Mouse (Mus musculus): Measurements from ENCODE around the gene Loxl3. TPM values are rescaled to one million over a fixed set of nuclear protein-coding genes. Genes with fewer than 3 reads are reported as not detected.

Gene Loxl3
- polyA plus RNA-seq (2012; rRNA removed), result 6.7 and 8.5 TPM in 2 replicates

DNA sequence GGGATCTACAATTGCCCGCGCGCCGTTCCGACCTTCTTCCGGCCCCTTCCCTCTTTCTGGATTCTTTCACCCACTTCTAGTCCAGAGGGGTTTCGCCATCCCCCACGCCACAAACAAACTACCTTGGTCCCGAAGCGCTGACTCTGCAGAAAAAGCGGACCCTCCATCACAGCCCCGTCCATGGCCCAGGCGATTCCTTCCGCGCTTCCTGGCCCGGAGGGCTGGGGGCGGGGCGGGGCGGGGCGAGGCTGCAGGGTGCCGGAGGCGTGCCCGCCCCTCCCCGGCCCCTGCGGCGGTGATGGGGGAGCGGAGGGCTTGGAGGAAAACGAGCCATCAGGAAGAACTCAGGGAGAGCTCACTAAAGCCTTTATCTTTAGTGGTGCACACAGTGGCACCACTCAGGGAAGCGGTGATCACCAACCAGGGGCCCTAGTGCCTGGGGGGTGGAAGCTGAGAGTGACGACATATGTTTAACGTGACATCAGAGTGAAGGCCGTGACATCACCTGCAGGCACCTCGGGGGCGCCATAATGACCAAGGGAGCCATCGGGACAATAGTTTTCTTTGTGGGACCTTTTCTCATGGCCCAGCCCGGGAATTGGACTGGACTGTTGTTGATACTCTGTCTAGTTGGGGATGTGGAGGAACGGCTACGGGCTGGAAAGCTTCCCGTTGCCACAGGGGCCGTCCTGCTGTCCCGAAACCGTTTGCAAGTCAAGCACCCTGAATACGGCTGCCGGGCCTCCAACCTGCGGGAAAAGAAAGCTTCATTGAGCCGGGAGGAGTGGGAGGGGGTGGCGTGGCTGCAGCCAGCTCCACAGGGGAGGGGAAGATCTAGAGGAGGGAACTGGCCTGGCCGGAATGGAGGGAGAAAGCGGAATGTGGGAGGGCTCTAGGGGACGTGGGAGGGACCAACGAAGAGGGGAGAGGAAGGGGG is at the start of gene Loxl3, which contains the start of gene Dok1:
Loxl3 (plus strand) TSS at position 925 of the 937 bp plus-strand sequence.
Dok1 (minus strand) TSS at position 223 of the 937 bp plus-strand sequence.
- DNase-seq, result peak; percentile 78
- WGBS, result 0% methylated on average over 51 of the region's 51 CpGs
- H3K4me1 ChIP-seq (ENCODE audit: control insufficient read depth, insufficient read depth, low read length), result peaks cover 4% of the 10 kb centered on the region; the same call in 1 of the 2 replicates
- peak within 1 kb of the TSS; percentile 67 for H3K4me3 ChIP-seq (replicated peaks; ENCODE audit: extremely low read depth, low read depth, low read length)
- peak; percentile 72; the same call in 1 of the 2 replicates for TF ChIP-seq POLR2A (IDR thresholded peaks at IDR 0.05; ENCODE audit: borderline replicate concordance, extremely low read depth, low read depth, low read length)
- no peak for TF ChIP-seq CTCF (IDR thresholded peaks at IDR 0.05; ENCODE audit: insufficient read depth, low read length)

DNA sequence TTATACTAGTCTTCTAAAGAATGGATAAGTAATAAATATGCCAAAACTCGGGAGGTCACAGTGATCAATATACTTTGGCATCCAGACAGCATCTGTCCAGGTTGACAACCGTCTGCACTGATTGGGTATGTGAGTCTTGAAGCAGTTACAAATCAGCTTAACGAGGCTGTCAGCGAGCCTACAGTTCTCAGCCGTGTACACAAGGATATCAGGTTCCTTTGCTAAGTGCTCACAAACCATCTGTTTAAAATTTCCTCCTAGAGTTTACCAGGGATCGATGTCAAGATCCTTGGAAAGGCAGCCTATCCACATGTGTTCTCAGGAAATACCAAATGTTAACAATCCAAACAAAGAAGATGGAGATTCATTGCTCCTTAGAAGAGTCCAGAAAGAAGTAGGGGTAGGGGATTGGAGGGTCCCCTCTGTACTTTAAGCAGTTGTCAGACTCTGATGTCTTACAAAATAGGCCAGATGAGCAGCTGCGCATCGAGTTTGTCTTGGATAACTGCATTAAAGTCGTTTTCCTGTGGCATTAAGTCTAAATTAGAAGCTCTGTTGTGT is 46.5 kb upstream of the Loxl3 start:
- DNase-seq, result no peak
- WGBS, result 31% methylated on average over 9 of the region's 9 CpGs
- Histone ChIP-seq H3K4me3 (replicated peaks; ENCODE audit: extremely low read depth, low read depth, low read length) (no peak overlapping the region), H3K4me1 (ENCODE audit: control insufficient read depth, insufficient read depth, low read length) (no peaks in the 10 kb centered on the region)
- no peak for TF ChIP-seq POLR2A (IDR thresholded peaks at IDR 0.05; ENCODE audit: borderline replicate concordance, extremely low read depth, low read depth, low read length)
- TF ChIP-seq CTCF (IDR thresholded peaks at IDR 0.05; ENCODE audit: insufficient read depth, low read length), result no peak

DNA sequence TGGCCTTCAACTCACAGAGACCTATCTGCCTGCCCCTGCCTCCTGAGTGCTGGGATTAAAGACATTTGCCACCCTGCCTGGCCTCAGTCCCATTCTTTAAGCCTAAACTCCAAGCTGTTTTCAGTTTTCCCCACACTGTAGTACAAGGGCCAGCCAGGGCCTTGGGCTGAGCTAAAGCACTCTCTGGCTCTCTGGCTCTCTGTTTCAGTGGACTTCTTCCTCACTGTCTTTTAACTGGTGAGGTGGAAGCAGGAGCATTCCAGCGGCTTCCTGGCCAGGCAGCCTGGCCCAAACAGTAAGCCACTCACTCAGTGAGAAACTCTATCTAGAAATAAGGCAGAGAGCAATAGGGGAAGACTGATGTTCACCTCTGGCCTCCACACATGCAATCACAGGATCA is 40.3 kb upstream of the Loxl3 start:
- Histone ChIP-seq H3K4me1 (ENCODE audit: control insufficient read depth, insufficient read depth, low read length) (peaks cover 9% of the 10 kb centered on the region), H3K4me3 (replicated peaks; ENCODE audit: extremely low read depth, low read depth, low read length) (no peak overlapping the region)
- TF ChIP-seq CTCF (IDR thresholded peaks at IDR 0.05; ENCODE audit: insufficient read depth, low read length), result no peak
- no peak for TF ChIP-seq POLR2A (IDR thresholded peaks at IDR 0.05; ENCODE audit: borderline replicate concordance, extremely low read depth, low read depth, low read length)
- 44% methylated on average over 1 of the region's 1 CpGs for WGBS
- DNase-seq, result no peak

DNA sequence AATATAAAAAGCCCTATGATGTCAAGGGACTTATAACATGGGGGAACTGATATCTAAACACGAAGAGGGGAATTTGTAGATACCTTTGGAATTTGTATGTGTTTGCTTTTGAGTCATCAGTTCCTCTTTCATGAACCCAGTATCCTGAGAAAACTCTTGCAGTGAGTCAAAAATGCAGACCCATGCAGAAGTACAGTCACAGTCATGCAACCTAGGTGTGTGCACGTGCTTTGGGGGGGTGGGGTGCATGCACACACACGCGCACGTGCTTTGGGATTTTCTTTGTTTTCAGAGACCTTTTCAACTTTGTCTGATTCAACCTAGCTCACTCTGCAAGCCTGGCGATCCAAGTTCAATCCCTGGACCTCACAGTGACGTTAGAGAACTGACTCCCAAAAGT is 39.6 kb upstream of the Loxl3 start:
- TF ChIP-seq POLR2A (IDR thresholded peaks at IDR 0.05; ENCODE audit: borderline replicate concordance, extremely low read depth, low read depth, low read length) (no peak), CTCF (IDR thresholded peaks at IDR 0.05; ENCODE audit: insufficient read depth, low read length) (no peak)
- Histone ChIP-seq H3K4me1 (ENCODE audit: control insufficient read depth, insufficient read depth, low read length) (peaks cover 9% of the 10 kb centered on the region), H3K4me3 (replicated peaks; ENCODE audit: extremely low read depth, low read depth, low read length) (no peak overlapping the region)
- WGBS, result 67% methylated on average over 7 of the region's 7 CpGs
- no peak for DNase-seq

DNA sequence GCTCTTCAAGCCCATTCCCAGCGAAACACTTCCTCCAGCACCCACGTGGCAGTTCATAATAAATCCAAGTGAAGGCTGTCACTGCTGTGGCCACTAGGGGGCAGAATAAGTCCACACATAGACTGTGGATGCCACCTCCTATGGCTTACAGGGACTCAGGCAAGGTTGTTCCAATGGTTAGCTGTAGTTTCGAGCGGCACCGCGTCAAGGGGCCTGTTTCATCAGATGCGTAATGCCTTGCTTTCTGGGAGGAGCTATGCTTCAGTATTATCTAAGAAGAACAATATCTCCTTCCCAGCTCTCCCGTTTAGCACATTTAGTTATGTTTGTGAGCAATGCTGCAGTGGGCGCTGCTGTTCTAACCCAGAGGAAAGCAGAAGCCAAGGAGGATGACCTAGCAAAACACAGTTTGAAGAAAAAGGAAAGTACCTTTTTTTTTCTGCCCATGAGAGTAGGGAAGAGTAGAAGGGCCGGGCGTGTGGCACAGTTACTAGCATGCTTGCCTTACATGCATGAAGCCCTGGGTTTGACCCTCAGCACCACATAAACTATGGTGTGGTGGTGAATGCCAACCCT is 37.1 kb upstream of the Loxl3 start:
- TF ChIP-seq CTCF (IDR thresholded peaks at IDR 0.05; ENCODE audit: insufficient read depth, low read length) (peak; percentile 89), POLR2A (IDR thresholded peaks at IDR 0.05; ENCODE audit: borderline replicate concordance, extremely low read depth, low read depth, low read length) (no peak)
- DNase-seq, result peak; percentile 86
- Histone ChIP-seq H3K4me1 (ENCODE audit: control insufficient read depth, insufficient read depth, low read length) (peaks cover 9% of the 10 kb centered on the region), H3K4me3 (replicated peaks; ENCODE audit: extremely low read depth, low read depth, low read length) (peak overlapping the region; percentile 7)
- 4% methylated on average over 11 of the region's 11 CpGs for WGBS

DNA sequence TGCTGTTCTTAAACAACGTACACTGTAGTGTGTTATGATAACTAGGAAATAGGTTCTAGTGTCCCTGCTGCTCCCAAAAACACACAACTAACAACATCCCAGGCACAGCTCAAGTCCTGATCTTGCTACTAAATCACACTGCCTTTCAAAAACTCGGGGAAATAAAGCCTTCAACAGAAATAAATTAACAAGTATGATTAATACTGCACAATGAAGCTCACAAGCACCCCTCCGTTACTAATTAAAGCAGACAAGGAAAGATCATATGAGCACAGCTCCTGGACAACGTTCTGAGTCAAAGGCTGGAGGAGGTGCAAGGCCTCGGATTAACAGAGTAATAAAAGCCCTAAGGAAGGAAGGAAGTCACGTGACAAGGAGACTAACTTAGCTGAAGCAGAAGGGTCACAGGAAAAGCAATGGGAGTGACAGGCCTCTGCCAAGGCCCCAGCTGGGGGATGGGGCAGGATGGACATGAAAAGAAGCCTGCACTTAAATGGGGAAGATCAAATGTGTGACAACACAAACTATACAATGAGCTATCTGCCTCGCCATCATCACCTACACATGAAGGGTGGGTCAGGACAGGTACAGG is 36.4 kb upstream of the Loxl3 start:
- WGBS, result 30% methylated on average over 7 of the region's 7 CpGs
- peaks cover 9% of the 10 kb centered on the region for H3K4me1 ChIP-seq (ENCODE audit: control insufficient read depth, insufficient read depth, low read length)
- H3K4me3 ChIP-seq (replicated peaks; ENCODE audit: extremely low read depth, low read depth, low read length), result no peak overlapping the region
- DNase-seq, result no peak
- no peak for TF ChIP-seq CTCF (IDR thresholded peaks at IDR 0.05; ENCODE audit: insufficient read depth, low read length)
- TF ChIP-seq POLR2A (IDR thresholded peaks at IDR 0.05; ENCODE audit: borderline replicate concordance, extremely low read depth, low read depth, low read length), result no peak

DNA sequence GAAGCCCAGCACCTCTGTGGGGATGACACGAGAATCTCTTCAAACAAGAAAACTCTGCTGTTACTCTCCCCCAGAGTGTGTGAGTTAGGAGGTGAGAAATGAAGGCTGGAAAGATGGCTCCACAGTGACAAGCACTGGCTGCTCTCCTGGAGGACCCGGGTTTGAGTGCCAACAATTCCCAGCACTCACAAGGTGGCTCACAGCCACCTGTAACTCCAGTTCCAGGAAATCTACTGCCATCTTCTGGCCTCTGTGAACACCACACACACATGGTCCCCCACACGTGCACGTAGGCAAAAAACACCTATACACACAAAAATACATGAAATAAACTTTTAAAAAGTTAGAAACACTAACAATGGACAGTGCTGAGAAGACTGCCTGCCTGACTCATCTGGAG is 35.6 kb upstream of the Loxl3 start:
- WGBS, result 67% methylated on average over 4 of the region's 4 CpGs
- Histone ChIP-seq H3K4me1 (ENCODE audit: control insufficient read depth, insufficient read depth, low read length) (peaks cover 9% of the 10 kb centered on the region), H3K4me3 (replicated peaks; ENCODE audit: extremely low read depth, low read depth, low read length) (no peak overlapping the region)
- TF ChIP-seq POLR2A (IDR thresholded peaks at IDR 0.05; ENCODE audit: borderline replicate concordance, extremely low read depth, low read depth, low read length), result no peak
- TF ChIP-seq CTCF (IDR thresholded peaks at IDR 0.05; ENCODE audit: insufficient read depth, low read length), result no peak
- no peak for DNase-seq

DNA sequence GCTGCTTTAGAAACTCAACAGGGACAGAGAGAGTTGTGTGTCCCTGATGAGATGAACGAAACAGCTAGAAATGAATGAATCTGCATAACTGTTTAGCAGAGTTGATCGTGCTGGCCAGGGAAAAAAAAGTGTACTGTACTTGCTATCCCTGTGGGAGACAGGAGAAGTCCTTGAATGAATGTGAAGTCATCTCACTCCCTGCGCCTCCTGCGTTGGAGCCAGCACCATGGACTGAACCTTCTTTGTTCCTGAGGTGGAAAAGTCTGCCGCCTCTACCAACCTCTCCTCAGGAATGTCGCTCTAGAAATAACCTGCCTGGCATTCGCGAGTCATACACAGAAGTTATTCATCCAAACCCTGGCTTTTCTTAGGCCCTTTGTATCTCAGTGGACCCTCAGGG is 34.0 kb upstream of the Loxl3 start:
- DNase-seq, result no peak
- H3K4me1 ChIP-seq (ENCODE audit: control insufficient read depth, insufficient read depth, low read length), result peaks cover 14% of the 10 kb centered on the region
- TF ChIP-seq CTCF (IDR thresholded peaks at IDR 0.05; ENCODE audit: insufficient read depth, low read length), result no peak
- no peak for TF ChIP-seq POLR2A (IDR thresholded peaks at IDR 0.05; ENCODE audit: borderline replicate concordance, extremely low read depth, low read depth, low read length)
- H3K4me3 ChIP-seq (replicated peaks; ENCODE audit: extremely low read depth, low read depth, low read length), result no peak overlapping the region
- WGBS, result 73% methylated on average over 8 of the region's 8 CpGs

DNA sequence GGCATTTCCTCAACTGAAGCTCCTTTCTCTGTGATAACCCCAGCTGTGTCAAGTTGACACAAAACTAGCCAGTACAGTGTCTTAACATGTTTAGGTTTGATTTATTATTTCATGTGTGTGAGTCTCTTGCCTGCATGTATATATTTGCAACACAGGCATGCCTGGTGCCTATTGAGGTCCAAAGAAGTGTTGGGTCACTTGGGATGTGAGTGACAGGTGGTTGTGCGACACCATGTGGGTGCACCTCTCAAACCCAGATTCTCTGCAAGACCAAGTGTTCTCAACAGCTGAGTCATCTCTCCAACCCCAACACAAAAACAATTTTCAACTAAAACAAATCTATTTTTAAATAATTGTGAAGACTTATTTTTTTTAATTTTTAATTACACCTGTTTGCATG is 30.9 kb upstream of the Loxl3 start:
- no peak for DNase-seq
- Histone ChIP-seq H3K4me3 (replicated peaks; ENCODE audit: extremely low read depth, low read depth, low read length) (no peak overlapping the region), H3K4me1 (ENCODE audit: control insufficient read depth, insufficient read depth, low read length) (peaks cover 10% of the 10 kb centered on the region)
- WGBS, result 100% methylated on average over 1 of the region's 1 CpGs
- TF ChIP-seq POLR2A (IDR thresholded peaks at IDR 0.05; ENCODE audit: borderline replicate concordance, extremely low read depth, low read depth, low read length) (no peak), CTCF (IDR thresholded peaks at IDR 0.05; ENCODE audit: insufficient read depth, low read length) (no peak)
